Mouse (Mus musculus): ENCODE data around the gene Prm2. TPM values are rescaled to one million over a fixed set of nuclear protein-coding genes. Genes with fewer than 3 reads are reported as not detected.

Prm2 gene
- polyA plus RNA-seq, 1 experiment from 2014 or later = not detected

DNA sequence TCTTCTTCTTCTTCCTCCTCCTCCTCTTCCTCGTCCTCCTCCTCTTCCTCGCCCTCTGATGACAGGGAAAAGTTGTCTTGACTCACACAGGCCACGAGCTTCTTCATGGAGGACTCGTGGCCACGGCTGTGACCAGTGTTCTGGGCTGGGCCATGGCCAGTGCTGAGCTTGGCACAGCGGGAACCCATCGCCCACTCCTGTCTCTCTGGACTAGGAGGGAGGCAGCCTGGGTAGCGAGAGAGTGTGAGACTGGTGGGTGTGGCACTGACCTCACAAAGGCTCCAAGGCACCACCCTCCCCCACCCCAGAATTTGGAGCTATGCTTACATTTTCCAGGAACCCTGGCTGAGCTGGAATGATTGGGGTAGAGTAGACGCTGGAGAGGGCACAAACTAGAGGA lies 5.2 kb downstream of the Prm2 start, which contains the start of gene Prm3:
TSS of gene Prm3 (minus strand) at position 213 of the 400 bp plus-strand sequence.
- Histone ChIP-seq H3K36me3 (no peaks in the 10 kb centered on the region), H3K4me1 (replicated peaks) (peaks cover 27% of the 10 kb centered on the region), H3K27ac (no peak within 1 kb of the TSS), H3K9me3 (no peaks in the 10 kb centered on the region), H3K27me3 (ENCODE audit: insufficient read depth, poor library complexity, severe bottlenecking) (peaks cover 15% of the 10 kb centered on the region), H3K4me3 (no peak within 1 kb of the TSS)
- WGBS = 81% methylated on average over 9 of the region's 9 CpGs
- DNase-seq (ENCODE audit: low spot score) = no peak

DNA sequence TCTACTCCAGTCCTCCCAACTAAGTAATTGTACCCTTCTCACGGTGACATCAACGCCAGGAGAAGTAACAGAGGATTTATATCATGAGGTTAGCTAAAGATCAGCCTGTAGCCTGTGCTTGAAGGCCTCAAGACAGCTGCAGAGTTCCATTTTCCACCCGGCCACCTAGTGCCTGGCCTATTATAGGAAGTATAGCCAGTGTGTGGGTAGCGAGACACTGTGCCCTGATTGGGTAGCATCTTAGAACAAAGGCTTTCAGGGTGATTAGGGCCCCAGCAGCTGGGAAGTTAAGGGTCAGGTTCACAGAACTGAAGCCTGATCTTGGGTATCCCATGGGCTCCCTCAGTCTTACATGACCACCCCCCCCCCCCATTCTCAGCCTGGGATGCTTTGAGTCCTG lies 7.1 kb downstream of the Prm2 start:
- no peaks in the 10 kb centered on the region for H3K36me3 ChIP-seq

DNA sequence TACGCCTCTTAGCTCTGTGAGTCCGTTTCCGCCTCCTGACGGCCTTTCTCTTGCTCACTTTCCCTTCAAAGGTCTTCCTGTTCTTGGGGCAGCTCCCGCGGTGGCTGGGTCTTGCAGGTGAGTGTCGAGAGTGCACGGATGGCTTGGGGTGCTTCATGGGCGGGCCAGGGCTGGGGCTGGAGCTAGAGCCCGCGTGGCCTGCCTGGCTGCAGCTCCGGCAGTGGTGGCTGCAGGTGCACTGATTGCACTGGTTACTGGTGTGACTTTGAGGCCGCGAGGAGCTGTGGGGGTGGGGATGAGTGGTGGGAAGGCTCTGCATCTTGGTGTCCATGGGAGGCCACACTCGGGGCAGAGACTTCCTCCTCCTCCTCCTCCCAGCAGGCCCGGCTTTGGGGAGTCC lies 7.7 kb downstream of the Prm2 start, which contains the start of gene Tnp2:
TSS of gene Tnp2 (minus strand) at position 390 of the 400 bp plus-strand sequence.
- 0 out of 2 replicates have a peak within 1 kb of the TSS, but pooled peaks have one; percentile 11 for H3K4me3 ChIP-seq
- no peaks in the 10 kb centered on the region for H3K36me3 ChIP-seq
- H3K4me1 ChIP-seq (replicated peaks) = peaks cover 40% of the 10 kb centered on the region
- WGBS = 52% methylated on average over 16 of the region's 16 CpGs
- peaks cover 20% of the 10 kb centered on the region for H3K27me3 ChIP-seq (ENCODE audit: insufficient read depth, poor library complexity, severe bottlenecking)
- no peak for DNase-seq (ENCODE audit: low spot score)
- H3K27ac ChIP-seq = no peak within 1 kb of the TSS
- no peaks in the 10 kb centered on the region for H3K9me3 ChIP-seq

More for the DNA sequence above, 7.1 kb downstream of the Prm2 start:
- WGBS = 58% methylated on average over 4 of the region's 4 CpGs
- H3K27me3 ChIP-seq (ENCODE audit: insufficient read depth, poor library complexity, severe bottlenecking) = peaks cover 14% of the 10 kb centered on the region
- no peak for DNase-seq (ENCODE audit: low spot score)
- no peak overlapping the region for H3K4me3 ChIP-seq
- peaks cover 38% of the 10 kb centered on the region for H3K4me1 ChIP-seq (replicated peaks)
- H3K9me3 ChIP-seq = no peaks in the 10 kb centered on the region
- H3K27ac ChIP-seq = no peak overlapping the region

DNA sequence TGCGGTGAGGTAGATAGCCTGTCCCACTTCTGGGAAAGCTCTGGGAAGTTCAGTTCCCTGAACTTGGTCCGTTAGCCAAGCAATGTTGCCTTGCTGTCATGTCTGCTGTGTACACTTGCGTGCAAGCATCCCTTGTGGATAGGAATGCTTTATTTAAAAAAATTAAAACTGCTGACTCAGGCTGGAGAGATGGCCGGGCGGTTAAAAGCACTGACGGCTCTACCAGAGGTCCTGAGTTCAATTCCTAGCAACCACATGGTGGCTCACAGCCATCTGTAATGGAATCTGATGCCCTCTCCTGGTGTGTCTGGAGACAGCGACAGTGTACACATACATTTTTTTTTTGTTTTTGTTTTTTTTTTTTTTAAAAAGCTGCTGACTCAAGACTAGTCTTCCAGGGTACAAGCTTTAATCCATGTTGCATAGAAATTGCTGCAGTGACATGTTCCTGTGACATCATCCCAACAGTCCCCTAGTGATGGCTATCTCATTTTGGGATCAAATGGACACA lies 8.3 kb downstream of the Prm2 start:
- Histone ChIP-seq H3K4me1 (replicated peaks) (peaks cover 46% of the 10 kb centered on the region), H3K4me3 (no peak overlapping the region), H3K36me3 (no peaks in the 10 kb centered on the region), H3K9me3 (no peaks in the 10 kb centered on the region), H3K27me3 (ENCODE audit: insufficient read depth, poor library complexity, severe bottlenecking) (peaks cover 26% of the 10 kb centered on the region), H3K27ac (no peak overlapping the region)
- WGBS = 81% methylated on average over 7 of the region's 7 CpGs
- DNase-seq (ENCODE audit: low spot score) = no peak

DNA sequence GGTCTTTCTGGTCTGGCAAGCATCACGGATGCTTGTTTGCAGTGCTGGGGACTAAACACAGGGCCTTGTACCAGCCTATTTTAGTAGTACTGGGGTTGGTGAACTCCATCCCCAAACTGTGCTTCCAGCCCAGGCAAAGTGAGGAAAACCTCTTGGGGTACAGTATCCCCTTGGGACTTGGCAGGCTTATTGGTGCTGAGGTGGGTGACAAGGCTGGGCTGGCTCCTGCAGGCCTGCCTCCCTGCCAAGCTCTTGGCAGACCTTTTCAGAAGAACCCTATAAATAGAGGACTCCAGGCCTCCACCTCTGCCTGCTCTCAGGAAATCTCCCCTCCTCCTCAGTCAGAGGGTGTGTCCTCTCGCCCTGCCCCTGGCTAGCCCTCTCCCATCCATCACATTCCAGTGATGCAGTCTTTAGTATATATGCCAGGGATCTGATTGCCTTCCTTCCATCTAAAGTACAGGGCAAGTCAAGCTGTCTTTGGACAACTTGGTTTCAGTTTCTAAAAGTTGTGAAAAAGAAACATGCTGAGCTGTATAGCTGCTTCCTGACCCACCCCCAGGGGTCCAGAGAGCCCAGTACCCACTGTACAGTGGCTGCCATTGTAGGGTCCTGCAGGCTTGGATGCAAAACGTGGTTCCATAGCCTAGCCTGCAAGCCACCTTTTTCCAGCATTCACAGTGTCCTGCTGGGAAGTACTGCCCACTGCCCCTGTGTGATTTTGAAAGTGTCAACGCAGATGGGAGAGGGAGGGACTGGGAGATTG lies 9.0 kb downstream of the Prm2 start:
- H3K4me1 ChIP-seq (replicated peaks) = peaks cover 53% of the 10 kb centered on the region

DNA sequence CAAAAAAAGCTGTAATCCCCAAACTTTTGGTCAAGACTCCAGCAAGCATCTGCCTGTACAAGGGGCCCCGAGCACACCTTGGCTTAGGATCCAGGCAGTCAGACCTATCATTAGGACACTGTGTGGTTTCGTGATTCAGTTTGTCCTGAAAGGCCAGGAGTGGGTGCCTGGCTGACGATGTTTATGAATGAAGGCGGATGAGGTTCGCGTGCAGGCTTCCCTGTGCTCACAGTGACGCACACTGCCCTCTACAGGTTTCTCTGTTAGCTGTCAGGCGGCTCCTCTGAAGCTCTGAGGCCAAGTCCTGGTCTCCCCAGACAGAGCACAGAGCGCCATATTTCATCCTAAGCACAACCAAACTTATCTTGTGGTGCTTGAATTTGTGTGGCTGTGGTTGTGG lies 9.6 kb downstream of the Prm2 start:
- H3K27ac ChIP-seq = peak overlapping the region; percentile 92

More for the DNA sequence above, 9.0 kb downstream of the Prm2 start:
- H3K36me3 ChIP-seq = no peaks in the 10 kb centered on the region
- WGBS = 64% methylated on average over 4 of the region's 4 CpGs
- H3K4me3 ChIP-seq = no peak overlapping the region
- no peaks in the 10 kb centered on the region for H3K9me3 ChIP-seq
- DNase-seq (ENCODE audit: low spot score) = no peak
- no peak overlapping the region for H3K27ac ChIP-seq
- H3K27me3 ChIP-seq (ENCODE audit: insufficient read depth, poor library complexity, severe bottlenecking) = peaks cover 30% of the 10 kb centered on the region

DNA sequence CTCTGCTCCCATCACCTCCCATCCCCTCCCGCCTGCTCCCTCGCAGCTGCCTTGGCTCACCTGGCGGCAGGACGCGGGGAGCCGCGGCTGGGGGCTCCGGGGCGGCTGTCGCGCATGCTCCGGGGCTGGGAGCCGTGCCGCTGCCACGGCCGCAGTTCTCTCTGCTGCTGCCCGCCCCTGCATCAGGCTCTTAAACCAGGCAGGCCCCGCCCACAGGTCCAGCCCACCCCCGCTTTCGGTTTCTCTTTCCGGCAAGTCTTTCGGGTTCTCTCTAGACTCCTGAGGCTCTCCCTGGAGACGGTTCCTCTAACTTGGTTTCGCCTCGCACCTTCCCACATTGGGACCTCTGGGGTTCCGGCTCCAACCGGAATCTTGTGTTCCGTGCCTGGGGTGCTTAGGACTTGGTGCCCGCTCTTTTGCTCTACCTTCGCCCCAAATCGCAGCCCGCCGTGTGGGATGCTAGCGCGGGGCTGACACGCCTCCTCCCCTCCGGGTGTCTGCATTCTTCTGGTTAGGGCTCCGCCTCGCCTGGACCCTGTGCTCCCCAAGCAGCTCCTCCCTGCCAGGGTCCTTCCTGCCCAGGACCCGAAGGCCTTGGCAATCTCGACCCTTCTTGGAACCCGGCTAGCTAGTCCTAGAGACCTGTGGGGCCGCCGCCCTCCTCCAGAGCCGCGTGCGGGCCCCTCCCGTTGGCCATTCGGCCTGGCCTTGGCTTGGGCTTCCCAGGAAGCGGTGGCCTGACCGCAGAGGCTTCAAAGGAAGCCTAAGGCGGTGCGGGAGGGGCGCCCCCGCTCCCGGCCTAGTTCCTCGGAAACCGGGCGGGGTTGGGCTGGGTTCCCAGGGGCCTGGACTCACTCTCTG lies 10.3 kb downstream of the Prm2 start, which contains the start of gene Socs1:
TSS of gene Socs1 (minus strand) at position 166 of the 861 bp plus-strand sequence.
- peaks cover 58% of the 10 kb centered on the region for H3K4me1 ChIP-seq (replicated peaks)
- under 1% methylated on average over 59 of the region's 59 CpGs for WGBS
- no peaks in the 10 kb centered on the region for H3K36me3 ChIP-seq
- no peaks in the 10 kb centered on the region for H3K9me3 ChIP-seq
- H3K27me3 ChIP-seq (ENCODE audit: insufficient read depth, poor library complexity, severe bottlenecking) = peaks cover 35% of the 10 kb centered on the region
- DNase-seq (ENCODE audit: low spot score) = peak; percentile 91
- peak within 1 kb of the TSS; percentile 77 for H3K4me3 ChIP-seq
- H3K27ac ChIP-seq = peak within 1 kb of the TSS; percentile 92

More for the DNA sequence above, 9.6 kb downstream of the Prm2 start:
- H3K4me1 ChIP-seq (replicated peaks) = peaks cover 58% of the 10 kb centered on the region
- peak; percentile 86 for DNase-seq (ENCODE audit: low spot score)
- peak overlapping the region; percentile 77 for H3K4me3 ChIP-seq
- 2% methylated on average over 9 of the region's 9 CpGs for WGBS
- H3K9me3 ChIP-seq = no peaks in the 10 kb centered on the region
- peaks cover 30% of the 10 kb centered on the region for H3K27me3 ChIP-seq (ENCODE audit: insufficient read depth, poor library complexity, severe bottlenecking)
- H3K36me3 ChIP-seq = no peaks in the 10 kb centered on the region

DNA sequence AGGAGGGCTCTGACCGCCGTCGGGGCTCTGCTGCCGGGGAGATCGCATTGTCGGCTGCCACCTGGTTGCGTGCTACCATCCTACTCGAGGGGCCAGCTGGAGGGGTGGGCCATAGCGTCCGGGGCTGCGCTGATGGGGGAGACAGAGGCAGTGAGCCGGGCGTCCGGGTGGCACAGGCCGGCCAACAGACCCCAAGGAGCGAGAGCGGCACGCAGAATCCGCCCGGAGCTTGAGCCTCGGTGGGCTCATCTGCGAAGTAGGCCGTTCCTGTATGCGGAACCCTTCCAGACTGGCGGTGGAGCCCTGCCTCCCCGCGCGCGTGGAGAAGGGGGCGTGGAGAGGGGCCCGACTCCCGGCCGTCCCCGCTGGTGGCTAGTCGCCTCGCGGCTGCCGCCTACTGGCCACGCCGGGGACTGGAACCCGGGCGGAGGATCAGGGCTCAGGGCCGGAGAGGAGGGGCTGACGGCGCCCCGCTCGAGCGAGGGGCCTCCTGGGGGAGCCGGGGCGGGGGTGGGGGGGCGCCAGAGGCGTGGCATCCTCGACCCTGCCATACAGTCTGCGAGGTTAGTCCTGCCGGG lies 11.1 kb downstream of the Prm2 start:
- WGBS = under 1% methylated on average over 55 of the region's 55 CpGs
- no peaks in the 10 kb centered on the region for H3K9me3 ChIP-seq
- peaks cover 37% of the 10 kb centered on the region for H3K27me3 ChIP-seq (ENCODE audit: insufficient read depth, poor library complexity, severe bottlenecking)
- peaks cover 58% of the 10 kb centered on the region for H3K4me1 ChIP-seq (replicated peaks)
- H3K36me3 ChIP-seq = no peaks in the 10 kb centered on the region
- peak overlapping the region; percentile 92 for H3K27ac ChIP-seq
- peak; percentile 94 for DNase-seq (ENCODE audit: low spot score)
- peak overlapping the region; percentile 77 for H3K4me3 ChIP-seq

DNA sequence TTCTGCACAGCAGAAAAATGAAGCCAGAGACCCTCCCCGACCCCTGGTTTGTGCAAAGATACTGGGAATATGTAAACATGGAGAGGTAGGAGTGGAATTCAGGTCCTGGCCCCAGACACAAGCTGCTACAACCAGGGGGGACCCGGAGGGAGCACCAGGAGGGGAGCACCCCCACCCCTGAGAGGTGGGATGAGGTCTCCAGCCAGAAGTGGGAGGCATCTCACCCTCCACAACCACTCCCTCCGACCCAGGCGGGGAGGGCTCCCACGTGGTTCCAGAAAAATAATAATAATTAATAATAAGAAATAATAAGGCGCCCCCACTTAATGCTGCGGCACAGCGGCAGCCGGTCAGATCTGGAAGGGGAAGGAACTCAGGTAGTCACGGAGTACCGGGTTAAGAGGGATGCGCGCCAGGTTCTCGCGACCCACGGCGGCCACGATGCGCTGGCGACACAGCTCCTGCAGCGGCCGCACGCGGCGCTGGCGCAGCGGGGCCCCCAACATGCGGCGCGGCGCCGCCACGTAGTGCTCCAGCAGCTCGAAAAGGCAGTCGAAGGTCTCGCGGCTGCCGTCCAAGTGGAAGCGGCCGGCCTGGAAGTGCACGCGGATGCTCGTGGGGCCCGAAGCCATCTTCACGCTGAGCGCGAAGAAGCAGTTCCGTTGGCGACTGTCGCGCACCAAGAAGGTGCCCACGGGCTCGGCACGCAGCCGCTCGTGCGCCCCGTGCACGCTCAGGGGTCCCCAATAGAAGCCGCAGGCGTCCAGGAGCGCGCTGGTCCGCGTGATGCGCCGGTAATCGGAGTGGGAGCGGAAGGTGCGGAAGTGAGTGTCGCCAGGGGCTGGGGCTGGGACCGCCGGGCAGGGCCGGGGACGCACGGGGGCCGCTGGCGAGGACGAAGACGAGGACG lies 11.8 kb downstream of the Prm2 start:
- Histone ChIP-seq H3K9me3 (no peaks in the 10 kb centered on the region), H3K27ac (peak overlapping the region; percentile 92), H3K36me3 (no peaks in the 10 kb centered on the region), H3K27me3 (ENCODE audit: insufficient read depth, poor library complexity, severe bottlenecking) (peaks cover 37% of the 10 kb centered on the region), H3K4me1 (replicated peaks) (peaks cover 57% of the 10 kb centered on the region), H3K4me3 (peak overlapping the region; percentile 77)
- no peak for DNase-seq (ENCODE audit: low spot score)
- 3% methylated on average over 81 of the region's 81 CpGs for WGBS

DNA sequence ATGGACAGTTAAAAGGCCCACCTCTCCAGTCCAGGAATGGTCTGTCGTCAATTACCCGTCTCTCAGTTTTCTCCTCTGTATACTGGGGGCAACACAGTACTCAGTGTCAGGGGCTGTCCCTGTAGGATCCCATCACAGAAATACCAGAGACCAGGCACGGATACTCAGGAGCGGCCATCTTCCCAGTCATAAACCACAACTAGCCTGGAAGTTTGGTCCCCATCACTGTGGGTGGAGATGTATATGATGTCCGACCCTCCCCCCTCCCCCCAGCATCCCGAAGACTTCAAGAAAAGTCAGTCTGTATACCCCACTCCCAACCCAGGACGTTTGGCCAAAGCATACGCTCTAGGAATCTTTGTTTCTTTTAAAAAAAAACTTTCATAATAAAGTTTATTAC lies 12.5 kb downstream of the Prm2 start:
- Histone ChIP-seq H3K9me3 (no peaks in the 10 kb centered on the region), H3K27me3 (ENCODE audit: insufficient read depth, poor library complexity, severe bottlenecking) (peaks cover 34% of the 10 kb centered on the region), H3K36me3 (no peaks in the 10 kb centered on the region), H3K4me1 (replicated peaks) (peaks cover 50% of the 10 kb centered on the region), H3K4me3 (no peak overlapping the region), H3K27ac (no peak overlapping the region)
- WGBS = 72% methylated on average over 8 of the region's 8 CpGs
- no peak for DNase-seq (ENCODE audit: low spot score)

DNA sequence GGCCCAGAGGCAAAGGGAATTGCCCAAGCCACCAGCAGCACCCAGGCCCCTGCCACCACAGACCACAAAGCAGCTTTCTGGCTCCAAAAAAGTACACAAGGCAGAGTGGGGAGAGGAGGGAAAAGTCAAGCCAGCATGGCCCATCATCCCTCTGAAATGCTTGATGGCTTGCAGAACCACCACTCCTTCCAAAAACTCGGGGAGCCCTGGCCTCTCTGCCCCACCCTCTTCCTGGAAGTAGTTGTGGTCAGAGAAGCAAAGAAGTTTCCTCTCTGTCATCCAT lies 12.8 kb downstream of the Prm2 start:
- H3K27ac ChIP-seq = no peak overlapping the region
- H3K4me1 ChIP-seq (replicated peaks) = peaks cover 48% of the 10 kb centered on the region
- no peaks in the 10 kb centered on the region for H3K36me3 ChIP-seq
- H3K9me3 ChIP-seq = no peaks in the 10 kb centered on the region
- H3K4me3 ChIP-seq = no peak overlapping the region
- no peak for DNase-seq (ENCODE audit: low spot score)
- WGBS = 51% methylated on average over 1 of the region's 1 CpGs
- peaks cover 34% of the 10 kb centered on the region for H3K27me3 ChIP-seq (ENCODE audit: insufficient read depth, poor library complexity, severe bottlenecking)

All from hindbrain, embryonic 10.5 days (tissue).